Mouse (Mus musculus) layer of hippocampus, adult 18-20 months (tissue): ENCODE data around the gene Tubb2a. TPM values are rescaled to one million over a fixed set of nuclear protein-coding genes. Genes with fewer than 3 reads are reported as not detected.
A peak's percentile ranks its signal among the peaks of the same experiment; 100 is the strongest.
"Not testable (repeated sequence)": the region's sequence is repeated elsewhere in the genome, so short reads cannot be mapped to it uniquely, and the experiment has no call there.

Experiments
- DNase-seq, 2 experiments: peaks; one replicate each; pipeline ENCODE4 v3.0.0; 2022; ENCODE audit warnings: low spot score in 2 of 2
- total RNA-seq, 2 experiments: library from RNA; stranded (reverse); gene quantifications; 2 replicates each; pipeline ENCODE4 v1.2.3; 2021

Tubb2a gene
- total RNA-seq, 2 experiments from 2014 or later, result 919 to 955 TPM

- DNase-seq, result peak; percentile 87 to 92
These were observed 18.0 kb upstream of the Tubb2a start for GRCm38 (mm10) chr13:34095542-34096435.

GRCm38 (mm10) chr13:34089358-34089757, 11.6 kb upstream of the Tubb2a start:
- no peak for DNase-seq

GRCm38 (mm10) chr13:34088871-34089288, 11.1 kb upstream of the Tubb2a start:
- DNase-seq, result peak in 1 of 2 experiments; percentile 29

GRCm38 (mm10) chr13:34088201-34088649, 10.4 kb upstream of the Tubb2a start:
- DNase-seq, result not testable (repeated sequence)

- no peak for DNase-seq
These were observed 9.4 kb upstream of the Tubb2a start for GRCm38 (mm10) chr13:34087052-34087812.

- peak in 1 of 2 experiments; percentile 36 for DNase-seq
These were observed 6.4 kb upstream of the Tubb2a start for GRCm38 (mm10) chr13:34084026-34084750.

GRCm38 (mm10) chr13:34081926-34082325, 4.1 kb upstream of the Tubb2a start:
- no peak for DNase-seq

- DNase-seq, result no peak
These were observed 2.0 kb upstream of the Tubb2a start for GRCm38 (mm10) chr13:34079801-34080200.

GRCm38 (mm10) chr13:34078500-34079280, 883 bp upstream of the Tubb2a start:
- DNase-seq, result no peak

GRCm38 (mm10) chr13:34076561-34077491, 981 bp downstream of the Tubb2a start:
- DNase-seq, result peak; percentile 64 to 74

GRCm38 (mm10) chr13:34075893-34076292, 1.9 kb downstream of the Tubb2a start:
- not testable (repeated sequence) for DNase-seq

- DNase-seq, result not testable (repeated sequence)
These were observed 3.4 kb downstream of the Tubb2a start for GRCm38 (mm10) chr13:34074441-34074840.

- no peak for DNase-seq
These were observed 5.0 kb downstream of the Tubb2a start for GRCm38 (mm10) chr13:34072847-34073246.

- DNase-seq, result no peak
These were observed 6.0 kb downstream of the Tubb2a start for GRCm38 (mm10) chr13:34071836-34072235.

- no peak for DNase-seq
These were observed 7.5 kb downstream of the Tubb2a start for GRCm38 (mm10) chr13:34070296-34070695.

- peak; percentile 39 to 67 for DNase-seq
These were observed 11.5 kb downstream of the Tubb2a start for GRCm38 (mm10) chr13:34066351-34066750.

GRCm38 (mm10) chr13:34062466-34062865, 15.3 kb downstream of the Tubb2a start:
- no peak for DNase-seq

GRCm38 (mm10) chr13:34060061-34060460, 17.7 kb downstream of the Tubb2a start:
- no peak for DNase-seq

GRCm38 (mm10) chr13:34057252-34057651, 20.6 kb downstream of the Tubb2a start:
- no peak for DNase-seq
